Mouse (Mus musculus) urinary bladder, postnatal 14 days (tissue): Measurements from ENCODE around the gene Sez6l.

Experiments
- DNase-seq: peaks from one replicate; pipeline ENCODE4 v3.0.0; 2021; ENCODE audit warnings: low spot score

Gene Sez6l

GRCm38 (mm10) chr5:112533312-112534075 is 43.5 kb downstream of the Sez6l start:
- DNase-seq, result no peak

DNA sequence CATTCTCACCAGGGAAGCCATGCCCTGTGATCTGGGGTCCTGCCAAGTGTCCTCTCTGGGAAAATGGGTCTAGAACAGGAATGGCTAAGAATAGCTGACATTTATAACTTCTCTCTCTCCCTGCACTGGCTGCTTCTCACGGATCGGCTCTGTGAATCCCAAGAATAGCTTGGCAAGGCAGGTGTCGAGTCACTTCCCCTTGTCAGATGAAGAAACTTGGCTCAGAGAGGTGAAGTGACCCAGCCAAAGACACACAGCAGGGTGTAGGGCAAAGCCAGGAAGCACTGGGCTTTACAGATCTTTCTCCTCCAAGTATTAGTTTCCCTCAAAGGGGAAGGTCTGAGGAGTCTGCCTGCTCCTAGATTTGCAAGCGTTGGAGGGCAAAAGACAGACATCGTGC is 44.1 kb downstream of the Sez6l start:
- DNase-seq, result no peak

- no peak for DNase-seq
Measured at GRCm38 (mm10) chr5:112532210-112532609, 44.8 kb downstream of the Sez6l start.

DNA sequence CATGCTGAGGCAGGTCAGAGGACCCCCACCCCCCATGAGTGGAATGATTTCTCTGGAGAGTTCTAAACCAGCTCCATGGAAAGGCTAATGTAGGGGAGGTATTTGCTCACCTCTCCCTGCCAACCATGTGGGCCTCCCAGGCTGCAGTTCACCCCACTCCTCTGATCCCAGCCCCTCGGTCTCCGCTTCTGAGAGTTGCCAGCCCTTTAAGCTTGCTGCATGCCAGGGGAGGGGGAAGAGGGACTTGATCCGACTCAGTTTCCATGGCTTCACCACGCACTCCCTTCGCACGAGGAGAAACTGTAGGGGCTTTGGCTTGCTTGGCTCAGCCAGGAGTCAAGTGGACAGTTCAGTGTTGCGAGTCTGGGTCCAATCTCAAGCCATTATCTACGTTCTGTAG is 45.9 kb downstream of the Sez6l start:
- DNase-seq, result no peak

GRCm38 (mm10) chr5:112526936-112527335 is 50.0 kb downstream of the Sez6l start:
- DNase-seq, result no peak

DNA sequence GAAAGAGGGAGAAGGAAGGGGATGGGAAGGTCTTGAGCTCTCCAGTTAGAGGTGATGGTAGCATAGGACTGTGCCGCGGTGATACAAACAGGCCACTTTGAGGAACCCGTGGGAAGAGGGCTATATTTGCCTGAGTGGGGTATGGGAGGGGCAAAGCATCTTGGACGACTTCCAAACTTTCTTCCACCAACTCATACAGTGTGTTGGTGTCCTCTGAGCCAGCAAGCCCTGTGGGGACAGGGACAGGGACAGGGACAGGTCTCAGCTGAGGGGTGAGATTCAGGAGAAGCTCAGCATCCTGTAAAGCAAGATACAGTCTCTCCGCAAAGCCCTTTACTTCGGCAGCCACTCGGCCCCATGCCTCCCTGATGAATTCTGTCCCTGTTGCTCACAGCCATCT is 50.5 kb downstream of the Sez6l start:
- no peak for DNase-seq

GRCm38 (mm10) chr5:112525980-112526379 is 51.0 kb downstream of the Sez6l start:
- DNase-seq, result no peak

DNA sequence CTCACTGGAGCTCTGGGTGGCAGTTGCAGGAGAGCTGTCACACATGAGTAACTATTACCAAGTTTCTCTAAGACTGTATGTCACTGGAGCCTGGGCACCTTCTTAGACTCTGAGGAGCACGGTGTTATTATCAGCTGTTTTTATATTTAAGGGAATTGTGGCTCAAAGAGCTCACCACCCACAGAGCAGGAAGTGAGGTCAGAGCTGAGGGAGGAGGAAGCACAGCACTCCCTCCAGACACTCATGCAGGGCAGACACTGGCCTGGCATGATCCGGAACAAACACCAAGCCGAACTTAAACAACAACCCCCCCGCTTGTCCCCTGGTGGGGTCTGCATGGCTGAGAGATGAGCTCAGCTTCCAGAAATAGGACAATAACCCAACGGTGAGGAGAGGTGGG is 51.7 kb downstream of the Sez6l start:
- DNase-seq, result no peak

- no peak for DNase-seq
Measured at GRCm38 (mm10) chr5:112523796-112524195, 53.2 kb downstream of the Sez6l start.

- no peak for DNase-seq
Measured at GRCm38 (mm10) chr5:112523331-112523730, 53.7 kb downstream of the Sez6l start.

- DNase-seq, result no peak
Measured at GRCm38 (mm10) chr5:112521703-112522527, 55.1 kb downstream of the Sez6l start.

GRCm38 (mm10) chr5:112520826-112521702 is 55.9 kb downstream of the Sez6l start:
- no peak for DNase-seq

DNA sequence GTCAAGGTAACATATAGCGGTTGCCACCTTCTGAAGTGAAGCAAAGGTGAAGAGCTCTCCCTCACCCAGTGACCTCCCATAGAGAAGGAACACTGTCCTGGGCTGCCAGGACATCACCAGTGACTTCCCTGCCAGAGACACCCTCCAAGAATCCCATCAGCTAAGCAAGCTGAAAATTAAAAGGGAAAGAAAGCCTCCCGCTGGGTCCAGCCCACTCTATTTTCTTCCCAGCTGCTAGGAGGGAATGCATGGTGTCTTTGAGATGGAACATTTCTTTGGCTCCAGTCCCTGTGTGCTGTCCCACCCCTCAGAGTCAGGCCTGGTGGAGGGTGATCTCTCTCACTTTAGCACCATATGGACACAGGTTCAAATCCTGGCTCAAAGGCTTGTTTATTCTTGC is 58.2 kb downstream of the Sez6l start:
- DNase-seq, result no peak

- no peak for DNase-seq
Measured at GRCm38 (mm10) chr5:112517454-112517853, 59.5 kb downstream of the Sez6l start.

GRCm38 (mm10) chr5:112516527-112516926 is 60.5 kb downstream of the Sez6l start:
- no peak for DNase-seq

- no peak for DNase-seq
Measured at GRCm38 (mm10) chr5:112510351-112510750, 66.6 kb downstream of the Sez6l start.

DNA sequence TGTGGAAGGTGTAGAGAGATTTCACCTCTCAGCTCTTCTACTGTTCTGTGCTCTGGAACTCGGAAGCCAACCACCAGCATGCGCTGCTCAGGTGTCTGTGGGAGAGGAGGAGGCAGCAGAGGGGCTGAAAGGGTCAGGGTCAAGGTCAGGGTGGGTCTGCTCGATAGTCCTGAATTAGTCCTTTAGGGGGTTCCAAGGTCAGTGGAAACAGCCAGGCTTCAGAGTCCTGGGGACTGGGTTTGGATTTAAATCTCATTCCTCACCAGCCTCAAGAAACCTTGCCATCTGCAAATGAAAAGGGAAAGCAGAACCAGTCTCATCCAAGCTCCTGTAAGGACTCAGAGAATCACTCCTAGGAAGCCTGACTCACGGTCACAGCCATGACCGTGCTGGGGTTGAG is 67.1 kb downstream of the Sez6l start:
- no peak for DNase-seq

- DNase-seq, result no peak
Measured at GRCm38 (mm10) chr5:112505595-112505994, 71.4 kb downstream of the Sez6l start.

DNA sequence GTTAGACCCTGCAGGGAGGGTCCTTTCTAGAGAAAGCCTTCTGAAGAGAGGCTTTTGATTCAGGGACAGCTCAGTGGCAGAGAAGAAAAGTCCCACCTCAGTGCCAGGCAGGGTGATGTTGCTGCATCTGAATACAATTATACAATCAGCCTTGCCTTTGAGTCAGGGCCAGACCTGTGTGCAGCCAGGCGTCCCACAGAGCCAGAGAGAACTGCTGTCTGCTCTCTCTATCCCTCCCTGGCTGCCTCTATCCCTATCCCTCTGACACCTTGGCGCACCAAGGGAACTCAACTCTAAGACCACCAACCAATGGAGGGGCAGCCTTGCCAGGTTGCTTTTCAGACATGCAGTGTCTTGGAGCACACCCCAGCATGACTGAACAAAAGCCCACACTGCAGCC is 75.6 kb downstream of the Sez6l start:
- DNase-seq, result no peak

DNA sequence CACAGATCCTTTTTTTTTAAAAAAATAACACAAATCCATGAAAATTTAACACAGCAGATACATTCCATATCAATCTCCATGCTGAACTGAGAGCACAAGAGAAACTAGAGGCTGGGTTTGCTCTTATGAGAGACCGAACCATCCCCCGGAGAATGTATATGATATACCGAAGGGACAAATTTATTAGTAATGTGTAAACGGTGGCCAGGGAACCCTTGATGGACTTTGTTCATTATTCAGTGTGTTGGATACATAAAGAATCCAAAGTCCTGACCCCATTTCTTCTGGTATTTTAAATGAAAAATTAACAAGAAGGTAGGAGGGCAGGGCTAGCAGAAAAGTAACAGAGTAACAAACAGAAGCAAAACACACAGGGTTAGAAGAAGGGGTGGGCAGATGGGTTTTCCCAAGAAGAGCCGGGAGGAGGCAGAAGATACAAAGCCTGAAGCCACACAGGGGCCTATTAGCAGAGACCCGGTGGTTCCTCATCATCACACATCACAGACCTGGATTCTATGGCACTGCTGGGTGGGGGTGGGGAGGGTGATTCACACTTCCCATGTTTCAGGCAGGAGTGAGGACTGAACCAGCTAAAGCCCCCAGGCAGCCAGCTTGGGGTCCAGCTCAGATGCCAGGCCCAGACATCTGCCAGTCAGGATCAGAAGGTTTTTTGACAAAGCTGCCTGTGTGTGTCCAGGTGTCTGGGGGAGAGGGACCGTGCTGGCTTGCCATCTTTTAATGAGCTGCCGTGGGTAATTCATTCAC is 76.9 kb downstream of the Sez6l start:
- DNase-seq, result no peak
